Mouse (Mus musculus) myocyte (in vitro differentiated cells): ENCODE results near the gene Med13l.

Source experiments
- POLR2A ChIP-seq: IDR thresholded peaks from one replicate; pipeline ENCODE4 v1.6.1; 2011; ENCODE audit warnings: low read depth, mild to moderate bottlenecking, control low read depth, moderate library complexity; ENCODE audit not compliant: insufficient read length
- SRF ChIP-seq: IDR thresholded peaks from one replicate; pipeline ENCODE4 v1.6.1; 2011; ENCODE audit warnings: low read depth; ENCODE audit not compliant: control insufficient read depth, insufficient read length

DNA sequence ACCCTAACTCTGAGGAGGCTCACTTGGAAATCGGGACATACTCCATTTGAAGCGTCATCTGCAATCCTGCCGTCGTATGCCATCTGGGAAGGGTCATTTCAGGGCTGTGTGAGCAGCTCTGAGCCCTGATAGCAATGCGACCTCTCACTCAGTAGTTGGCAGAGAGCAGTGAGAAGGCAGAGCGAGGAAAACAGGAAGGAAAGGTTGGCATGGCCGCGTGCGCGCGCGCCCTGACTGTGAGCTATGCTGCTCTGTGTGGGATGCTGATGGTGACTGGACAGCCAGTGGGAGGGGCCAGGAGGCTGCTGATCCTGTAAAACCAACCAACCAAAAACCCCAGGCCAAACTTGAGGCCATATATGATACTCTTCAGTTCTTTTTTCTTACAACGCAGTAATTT, 46.2 kb downstream of the Med13l start:
- TF ChIP-seq POLR2A (no peak), SRF (no peak)
